Mouse (Mus musculus): ENCODE results near the gene Ccdc51. TPM values are rescaled to one million over a fixed set of nuclear protein-coding genes. Genes with fewer than 3 reads are reported as not detected.

Gene Ccdc51
- 1.6 TPM in 2 replicates for polyA plus RNA-seq (2012; rRNA removed)

- Histone ChIP-seq H3K27ac (ENCODE audit: control insufficient read depth, insufficient read depth, low read depth, low read length) (peak within 1 kb of the TSS; percentile 9; the same call in 1 of the 2 replicates), H3K27me3 (ENCODE audit: control insufficient read depth, insufficient read depth, low read length) (no peaks in the 10 kb centered on the region), H3K4me1 (ENCODE audit: control insufficient read depth, insufficient read depth, low read length) (peaks cover 4% of the 10 kb centered on the region), H3K4me3 (ENCODE audit: control insufficient read depth, low read depth, low read length) (peak within 1 kb of the TSS; percentile 91), H3K36me3 (ENCODE audit: control insufficient read depth, insufficient read depth, low read length) (no peaks in the 10 kb centered on the region)
- TF ChIP-seq POLR2A (IDR thresholded peaks at IDR 0.05; ENCODE audit: control insufficient read depth, low read depth, low read length) (peak; percentile 82), CTCF (IDR thresholded peaks at IDR 0.05; ENCODE audit: control insufficient read depth, insufficient read depth, insufficient replicate concordance, low read depth, low read length) (no peak)
These were observed at the start of gene Ccdc51, which contains the start of gene Tma7 for GRCm38 (mm10) chr9:109082124-109082800. TSS of gene Ccdc51 (plus strand) at chr9:109082493. TSS of gene Tma7 (minus strand) at chr9:109082587.

DNA sequence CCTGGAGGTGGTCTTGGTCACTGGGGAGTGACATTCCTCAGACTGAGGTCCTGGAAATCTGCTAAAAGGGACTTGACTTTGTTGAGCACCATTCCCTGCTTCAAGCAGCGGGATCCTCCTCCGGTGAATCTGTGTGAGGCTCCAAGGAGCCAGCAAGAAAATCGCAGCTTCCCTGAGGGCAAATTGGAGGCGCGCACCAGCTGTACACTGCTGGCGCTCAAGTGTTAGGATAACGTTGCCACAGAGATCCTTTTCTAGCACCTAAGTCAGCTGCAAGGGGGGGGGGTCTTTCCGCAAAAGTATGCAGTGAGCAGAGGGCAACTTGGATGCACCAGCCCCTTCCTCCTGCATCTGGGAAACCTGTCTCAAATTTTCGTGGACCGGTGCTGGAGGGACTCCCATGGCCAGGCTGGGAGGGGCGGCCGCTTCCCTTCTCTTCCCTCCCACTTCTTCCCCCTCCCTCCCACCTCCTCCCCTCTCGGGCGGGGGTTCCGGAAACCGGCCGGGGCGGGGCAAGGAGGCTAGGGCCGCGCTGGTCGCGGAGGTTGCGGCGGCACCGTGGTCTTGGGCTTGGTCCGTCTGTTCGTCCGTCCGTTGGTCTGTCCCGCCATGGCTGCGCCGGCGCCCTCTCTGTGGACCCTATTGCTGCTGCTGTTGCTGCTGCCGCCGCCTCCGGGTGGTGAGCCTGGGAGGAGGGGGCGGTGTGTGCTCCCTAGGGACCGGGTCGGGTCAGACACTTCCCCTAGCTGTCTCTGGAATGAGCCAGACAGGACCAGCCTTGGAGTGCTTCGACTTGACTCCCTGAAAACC lies 44.0 kb upstream of the Ccdc51 start, which contains the start of gene Shisa5:
TSS of gene Shisa5 (plus strand) at position 480 of the 810 bp plus-strand sequence.
- no peak for TF ChIP-seq CTCF (IDR thresholded peaks at IDR 0.05; ENCODE audit: control insufficient read depth, insufficient read depth, insufficient replicate concordance, low read depth, low read length)
- 0 out of 2 replicates have a peak, but pooled peaks have one; percentile 38 for TF ChIP-seq POLR2A (IDR thresholded peaks at IDR 0.05; ENCODE audit: control insufficient read depth, low read depth, low read length)
- H3K36me3 ChIP-seq (ENCODE audit: control insufficient read depth, insufficient read depth, low read length), result no peaks in the 10 kb centered on the region

DNA sequence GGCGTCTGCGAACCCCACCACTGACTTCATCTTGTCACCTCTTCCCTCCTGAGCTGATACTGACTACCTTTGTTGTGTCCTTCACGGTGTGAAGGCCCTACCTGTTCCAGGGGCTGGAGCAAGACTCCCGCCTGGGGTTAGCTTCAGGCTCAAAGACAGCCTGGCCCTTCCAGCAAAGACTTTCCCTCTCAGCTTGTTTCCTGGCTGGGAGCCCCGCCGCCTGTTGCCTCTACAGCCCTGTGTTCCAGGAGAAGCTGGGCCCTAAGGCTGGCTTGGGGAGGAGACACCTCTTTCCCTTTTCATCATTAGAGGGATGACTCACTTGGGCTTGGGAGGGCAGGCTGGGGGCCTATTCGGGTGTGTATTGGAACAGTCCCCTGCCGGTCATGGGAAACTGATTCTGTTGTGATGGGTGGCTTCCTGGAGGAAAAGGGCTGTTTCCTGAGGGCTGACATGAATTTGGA lies 43.4 kb upstream of the Ccdc51 start:
- Histone ChIP-seq H3K4me3 (ENCODE audit: control insufficient read depth, low read depth, low read length) (peak overlapping the region; percentile 84), H3K27ac (ENCODE audit: control insufficient read depth, insufficient read depth, low read depth, low read length) (peak overlapping the region; percentile 77), H3K27me3 (ENCODE audit: control insufficient read depth, insufficient read depth, low read length) (no peaks in the 10 kb centered on the region; the same call in 1 of the 2 replicates), H3K4me1 (ENCODE audit: control insufficient read depth, insufficient read depth, low read length) (peaks cover 12% of the 10 kb centered on the region), H3K36me3 (ENCODE audit: control insufficient read depth, insufficient read depth, low read length) (no peaks in the 10 kb centered on the region)
- TF ChIP-seq POLR2A (IDR thresholded peaks at IDR 0.05; ENCODE audit: control insufficient read depth, low read depth, low read length) (no peak), CTCF (IDR thresholded peaks at IDR 0.05; ENCODE audit: control insufficient read depth, insufficient read depth, insufficient replicate concordance, low read depth, low read length) (no peak)

More for the DNA sequence above, 44.0 kb upstream of the Ccdc51 start, which contains the start of gene Shisa5:
- peak within 1 kb of the TSS; percentile 84 for H3K4me3 ChIP-seq (ENCODE audit: control insufficient read depth, low read depth, low read length)
- H3K4me1 ChIP-seq (ENCODE audit: control insufficient read depth, insufficient read depth, low read length), result peaks cover 12% of the 10 kb centered on the region
- H3K27ac ChIP-seq (ENCODE audit: control insufficient read depth, insufficient read depth, low read depth, low read length), result peak within 1 kb of the TSS; percentile 77
- H3K27me3 ChIP-seq (ENCODE audit: control insufficient read depth, insufficient read depth, low read length), result no peaks in the 10 kb centered on the region; the same call in 1 of the 2 replicates

DNA sequence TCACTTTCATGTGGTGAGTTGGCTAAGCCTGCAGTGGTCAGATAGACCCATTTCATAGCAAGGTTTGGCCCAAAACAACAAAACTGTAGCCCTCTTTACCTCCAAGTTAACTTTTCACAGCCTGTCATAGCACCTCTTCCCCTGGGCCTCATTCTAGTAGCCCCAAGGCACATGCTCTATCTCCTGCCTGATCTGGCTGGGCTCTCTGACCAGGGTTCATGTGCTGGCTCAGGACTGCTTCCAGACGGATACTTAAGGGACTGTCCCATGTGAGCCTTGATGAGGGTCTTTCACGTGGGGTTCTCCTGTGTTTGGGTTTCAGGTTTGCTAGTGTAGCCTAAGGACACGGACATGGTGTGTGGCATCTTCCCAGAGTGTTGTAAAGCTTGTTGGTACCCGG lies 42.6 kb upstream of the Ccdc51 start:
- Histone ChIP-seq H3K4me3 (ENCODE audit: control insufficient read depth, low read depth, low read length) (no peak overlapping the region), H3K36me3 (ENCODE audit: control insufficient read depth, insufficient read depth, low read length) (no peaks in the 10 kb centered on the region), H3K27me3 (ENCODE audit: control insufficient read depth, insufficient read depth, low read length) (no peaks in the 10 kb centered on the region; the same call in 1 of the 2 replicates), H3K4me1 (ENCODE audit: control insufficient read depth, insufficient read depth, low read length) (peaks cover 12% of the 10 kb centered on the region), H3K27ac (ENCODE audit: control insufficient read depth, insufficient read depth, low read depth, low read length) (no peak overlapping the region)
- TF ChIP-seq POLR2A (IDR thresholded peaks at IDR 0.05; ENCODE audit: control insufficient read depth, low read depth, low read length), result no peak
- no peak for TF ChIP-seq CTCF (IDR thresholded peaks at IDR 0.05; ENCODE audit: control insufficient read depth, insufficient read depth, insufficient replicate concordance, low read depth, low read length)

GRCm38 (mm10) chr9:109040216-109040615 lies 42.1 kb upstream of the Ccdc51 start:
- Histone ChIP-seq H3K27me3 (ENCODE audit: control insufficient read depth, insufficient read depth, low read length) (no peaks in the 10 kb centered on the region; the same call in 1 of the 2 replicates), H3K36me3 (ENCODE audit: control insufficient read depth, insufficient read depth, low read length) (no peaks in the 10 kb centered on the region), H3K4me1 (ENCODE audit: control insufficient read depth, insufficient read depth, low read length) (peaks cover 12% of the 10 kb centered on the region), H3K4me3 (ENCODE audit: control insufficient read depth, low read depth, low read length) (no peak overlapping the region), H3K27ac (ENCODE audit: control insufficient read depth, insufficient read depth, low read depth, low read length) (no peak overlapping the region)
- TF ChIP-seq POLR2A (IDR thresholded peaks at IDR 0.05; ENCODE audit: control insufficient read depth, low read depth, low read length), result no peak
- TF ChIP-seq CTCF (IDR thresholded peaks at IDR 0.05; ENCODE audit: control insufficient read depth, insufficient read depth, insufficient replicate concordance, low read depth, low read length), result no peak

DNA sequence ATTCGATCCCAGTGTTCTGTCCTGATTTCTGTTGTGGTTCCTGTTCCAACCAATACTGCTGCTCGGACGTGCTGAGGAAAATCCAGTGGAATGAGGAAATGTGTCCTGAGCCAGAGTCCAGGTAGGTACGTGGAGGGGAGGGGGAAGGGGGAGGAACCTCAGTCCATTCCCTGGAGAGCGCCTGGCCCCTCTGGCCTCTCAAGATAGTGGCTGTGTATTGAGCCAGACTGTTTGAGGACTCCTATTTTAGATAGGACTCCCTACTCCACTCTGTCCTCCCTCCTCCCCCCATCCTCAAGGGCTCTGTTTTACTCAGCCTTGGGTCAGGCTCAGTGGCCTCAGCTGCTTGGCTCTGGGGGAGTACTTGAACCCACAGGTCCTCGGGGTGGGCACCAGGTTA lies 41.4 kb upstream of the Ccdc51 start:
- no peak overlapping the region for H3K4me3 ChIP-seq (ENCODE audit: control insufficient read depth, low read depth, low read length)
- TF ChIP-seq POLR2A (IDR thresholded peaks at IDR 0.05; ENCODE audit: control insufficient read depth, low read depth, low read length) (no peak), CTCF (IDR thresholded peaks at IDR 0.05; ENCODE audit: control insufficient read depth, insufficient read depth, insufficient replicate concordance, low read depth, low read length) (no peak)

DNA sequence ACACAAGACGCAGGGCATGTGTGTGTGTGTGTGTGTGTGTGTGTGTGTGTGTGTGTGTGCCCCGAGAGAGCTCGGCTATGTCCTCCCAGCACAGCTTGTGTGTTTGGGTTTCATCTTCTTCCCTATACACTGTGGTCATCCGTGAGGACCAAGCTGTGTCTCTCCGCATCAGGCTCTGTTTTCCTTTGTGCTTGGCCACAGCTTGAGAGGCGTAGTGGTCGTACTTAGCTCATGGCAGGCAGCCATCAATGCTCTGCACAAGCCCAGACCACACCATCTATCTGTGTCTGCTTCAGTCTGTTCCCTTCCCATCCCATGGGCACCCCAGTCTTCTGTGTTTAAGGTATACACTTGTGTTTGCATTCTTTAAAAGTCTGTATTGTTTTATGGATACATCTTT lies 40.9 kb upstream of the Ccdc51 start:
- Histone ChIP-seq H3K4me1 (ENCODE audit: control insufficient read depth, insufficient read depth, low read length) (peaks cover 12% of the 10 kb centered on the region), H3K27ac (ENCODE audit: control insufficient read depth, insufficient read depth, low read depth, low read length) (no peak overlapping the region), H3K36me3 (ENCODE audit: control insufficient read depth, insufficient read depth, low read length) (no peaks in the 10 kb centered on the region), H3K27me3 (ENCODE audit: control insufficient read depth, insufficient read depth, low read length) (no peaks in the 10 kb centered on the region; the same call in 1 of the 2 replicates), H3K4me3 (ENCODE audit: control insufficient read depth, low read depth, low read length) (no peak overlapping the region)
- no peak for TF ChIP-seq POLR2A (IDR thresholded peaks at IDR 0.05; ENCODE audit: control insufficient read depth, low read depth, low read length)
- no peak for TF ChIP-seq CTCF (IDR thresholded peaks at IDR 0.05; ENCODE audit: control insufficient read depth, insufficient read depth, insufficient replicate concordance, low read depth, low read length)

More for the DNA sequence above, 41.4 kb upstream of the Ccdc51 start:
- no peaks in the 10 kb centered on the region for H3K36me3 ChIP-seq (ENCODE audit: control insufficient read depth, insufficient read depth, low read length)
- H3K27ac ChIP-seq (ENCODE audit: control insufficient read depth, insufficient read depth, low read depth, low read length), result no peak overlapping the region
- peaks cover 12% of the 10 kb centered on the region for H3K4me1 ChIP-seq (ENCODE audit: control insufficient read depth, insufficient read depth, low read length)
- no peaks in the 10 kb centered on the region; the same call in 1 of the 2 replicates for H3K27me3 ChIP-seq (ENCODE audit: control insufficient read depth, insufficient read depth, low read length)
